Mouse (Mus musculus) c-Kit-negative CD71-positive TER-119-positive erythroid progenitor cells, embryonic 14.5 days (primary cell): Measurements from ENCODE around the gene Serpinb6b.

ENCODE experiments used
- DNase-seq: peaks from one replicate; pipeline ENCODE4 v3.0.0-alpha.2; 2013; ENCODE audit warnings: low read depth, low spot score

Serpinb6b gene

GRCm38 (mm10) chr13:32974889-32975460, 10.0 kb downstream of the Serpinb6b start:
- no peak for DNase-seq

- DNase-seq = no peak
Observed at GRCm38 (mm10) chr13:32975710-32976109, 10.7 kb downstream of the Serpinb6b start.

DNA sequence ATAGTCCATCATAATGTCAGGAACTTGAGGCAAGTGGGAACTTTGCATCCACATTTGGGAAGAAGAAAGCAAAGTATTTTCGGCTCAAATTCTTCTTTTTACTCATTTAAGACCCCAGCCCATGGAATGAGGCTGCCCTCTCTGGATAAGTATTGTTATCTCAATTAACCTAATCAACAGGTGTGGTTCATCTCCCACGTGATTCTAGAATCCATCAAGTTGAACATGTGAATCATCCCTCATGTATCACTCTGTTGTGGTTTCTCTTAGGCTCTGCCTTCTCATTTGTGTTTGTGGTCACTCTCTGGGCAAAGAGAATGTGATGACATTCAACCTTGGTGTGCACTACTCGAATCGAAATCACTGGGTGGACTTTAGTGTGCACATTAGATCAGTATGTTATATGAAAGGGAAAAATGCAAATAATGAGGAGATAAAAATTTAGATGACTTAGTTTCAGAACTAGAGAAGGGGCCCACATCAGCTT, 17.6 kb downstream of the Serpinb6b start:
- no peak for DNase-seq

DNA sequence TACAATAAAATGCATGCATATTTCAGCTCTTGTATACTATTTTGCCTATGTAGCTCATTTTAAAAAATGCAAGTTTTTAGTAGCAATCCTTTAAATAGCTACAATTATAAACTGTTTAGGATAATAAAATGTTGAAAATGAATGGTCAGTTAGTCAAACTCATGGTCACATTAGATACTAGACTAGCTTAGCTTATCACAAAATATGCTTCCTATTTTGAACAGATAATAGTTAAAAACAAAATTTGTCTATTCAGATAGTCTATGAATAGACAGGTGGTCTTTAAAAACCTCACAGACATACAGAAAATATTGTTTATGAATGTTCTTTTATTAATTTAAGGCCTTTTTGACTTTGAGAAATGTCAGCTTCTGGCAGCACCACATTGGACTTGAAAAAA, 21.2 kb downstream of the Serpinb6b start:
- DNase-seq = no peak

DNA sequence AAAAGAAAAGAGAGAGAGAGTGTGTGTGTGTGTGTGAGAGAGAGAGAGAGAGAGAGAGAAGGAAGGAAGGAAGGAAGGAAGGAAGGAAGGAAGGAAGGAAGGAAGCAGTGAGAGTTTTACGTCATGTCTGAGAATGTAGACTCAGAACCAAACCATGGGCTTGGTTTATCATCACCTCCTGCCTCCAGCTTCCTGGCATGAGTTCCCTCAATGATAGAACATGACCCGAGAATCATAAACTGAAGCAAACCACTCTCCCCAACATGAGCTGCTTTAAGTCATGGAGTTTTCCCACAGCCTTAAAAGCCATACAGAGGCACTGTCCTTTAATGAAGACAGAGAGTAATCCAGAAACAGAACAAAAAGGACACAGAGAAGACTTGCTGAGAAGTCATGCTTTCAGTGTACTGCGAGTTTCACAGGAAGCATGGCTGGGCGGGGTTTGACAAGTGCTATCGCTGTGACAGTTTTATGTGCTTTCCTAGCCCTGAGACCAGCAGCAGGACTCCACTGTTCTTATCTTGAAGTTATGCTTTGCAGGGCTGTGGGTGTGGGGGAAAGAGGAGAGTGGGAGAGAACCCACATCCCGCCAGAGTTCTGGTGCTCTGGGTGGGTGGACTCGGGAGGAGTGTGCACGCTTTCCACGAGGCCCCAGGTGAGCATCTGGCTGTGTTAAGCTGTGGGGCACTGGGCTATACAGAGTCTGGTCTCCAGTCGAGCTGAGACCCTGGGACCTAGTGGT, 28.3 kb downstream of the Serpinb6b start:
- peak; percentile 82 for DNase-seq

DNA sequence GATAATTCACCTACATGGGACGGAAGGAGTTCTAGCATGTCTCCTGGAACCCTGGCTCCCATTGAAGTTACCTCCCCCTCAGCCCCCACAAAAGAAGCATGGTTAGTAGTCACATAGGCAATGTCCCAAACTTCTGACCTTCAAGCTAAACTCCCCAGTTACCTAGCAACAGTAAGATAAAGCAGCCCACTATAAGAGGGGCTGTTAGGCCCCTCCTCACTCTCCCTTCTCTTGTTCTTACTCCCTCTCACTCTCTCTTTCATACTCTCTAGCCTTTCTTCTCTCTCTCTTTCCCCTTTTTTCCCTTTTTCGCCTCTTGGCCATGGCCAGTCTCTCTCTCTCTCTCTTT, 28.9 kb downstream of the Serpinb6b start:
- no peak for DNase-seq

DNA sequence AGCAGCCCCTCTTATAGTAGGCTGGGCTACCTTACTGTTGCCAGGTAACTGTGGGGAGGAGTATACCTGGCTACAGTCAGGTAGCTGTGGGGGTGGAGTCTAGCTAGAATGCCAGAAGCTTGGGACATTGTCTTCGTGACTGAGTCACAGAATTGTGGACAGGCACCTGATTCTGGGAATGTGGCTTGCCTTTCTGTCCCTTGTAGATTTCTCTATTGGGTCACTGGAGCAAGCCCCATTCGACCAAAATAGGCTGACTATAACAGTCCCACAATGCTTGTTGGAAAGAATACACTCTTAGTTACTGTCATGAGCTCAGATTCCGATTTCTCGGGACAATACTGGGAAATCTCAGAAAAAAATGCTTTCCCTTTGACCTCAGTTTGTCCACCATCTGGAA, 30.0 kb downstream of the Serpinb6b start:
- no peak for DNase-seq

DNA sequence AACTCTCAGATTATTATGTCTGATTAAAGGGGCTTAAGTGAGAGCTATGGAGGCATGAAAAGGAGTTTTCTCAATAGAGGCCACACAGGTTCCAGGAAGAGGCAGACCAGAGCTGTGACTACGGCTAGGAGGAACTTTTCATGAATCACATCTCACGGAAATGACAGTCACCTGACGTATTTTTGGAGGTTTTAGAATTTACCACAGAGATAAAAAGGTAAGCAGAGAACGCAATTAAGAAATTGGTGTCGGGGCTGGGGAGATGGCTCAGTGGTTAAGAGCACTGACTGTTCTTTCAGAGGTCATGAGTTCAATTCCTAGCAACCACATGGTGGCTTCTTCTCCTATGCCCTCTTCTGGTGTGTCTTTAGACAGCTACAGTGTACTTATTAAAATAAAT, 36.3 kb downstream of the Serpinb6b start:
- no peak for DNase-seq

- no peak for DNase-seq
Observed at GRCm38 (mm10) chr13:33002950-33003349, 37.9 kb downstream of the Serpinb6b start, which contains the start of gene Serpinb9. Gene Serpinb9, plus strand, starts transcription at chr13:33003250.

GRCm38 (mm10) chr13:33003523-33004413, 38.8 kb downstream of the Serpinb6b start:
- peak; percentile 65 for DNase-seq

GRCm38 (mm10) chr13:33004414-33005105, 39.6 kb downstream of the Serpinb6b start:
- DNase-seq = peak; percentile 75

GRCm38 (mm10) chr13:33005501-33006075, 40.6 kb downstream of the Serpinb6b start:
- no peak for DNase-seq

DNA sequence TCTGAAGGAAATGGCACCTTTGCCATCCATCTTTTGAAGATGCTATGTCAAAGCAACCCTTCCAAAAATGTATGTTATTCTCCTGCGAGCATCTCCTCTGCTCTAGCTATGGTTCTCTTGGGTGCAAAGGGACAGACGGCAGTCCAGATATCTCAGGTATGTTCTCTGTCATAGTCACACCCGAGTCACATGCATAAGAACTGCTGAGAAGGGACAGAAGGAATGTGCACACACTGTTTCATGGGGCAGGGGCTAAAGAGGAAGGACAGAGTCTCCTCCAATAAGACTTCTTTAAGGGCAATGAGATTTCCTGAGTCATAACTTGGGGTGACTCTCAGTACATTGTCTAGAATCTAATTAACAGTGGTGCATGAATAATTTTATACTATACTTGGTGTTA, 41.5 kb downstream of the Serpinb6b start:
- DNase-seq = no peak

- DNase-seq = no peak
Observed at GRCm38 (mm10) chr13:33012395-33012794, 47.4 kb downstream of the Serpinb6b start.

- DNase-seq = no peak
Observed at GRCm38 (mm10) chr13:33013271-33013670, 48.3 kb downstream of the Serpinb6b start.

GRCm38 (mm10) chr13:33022371-33022770, 57.4 kb downstream of the Serpinb6b start:
- no peak for DNase-seq

DNA sequence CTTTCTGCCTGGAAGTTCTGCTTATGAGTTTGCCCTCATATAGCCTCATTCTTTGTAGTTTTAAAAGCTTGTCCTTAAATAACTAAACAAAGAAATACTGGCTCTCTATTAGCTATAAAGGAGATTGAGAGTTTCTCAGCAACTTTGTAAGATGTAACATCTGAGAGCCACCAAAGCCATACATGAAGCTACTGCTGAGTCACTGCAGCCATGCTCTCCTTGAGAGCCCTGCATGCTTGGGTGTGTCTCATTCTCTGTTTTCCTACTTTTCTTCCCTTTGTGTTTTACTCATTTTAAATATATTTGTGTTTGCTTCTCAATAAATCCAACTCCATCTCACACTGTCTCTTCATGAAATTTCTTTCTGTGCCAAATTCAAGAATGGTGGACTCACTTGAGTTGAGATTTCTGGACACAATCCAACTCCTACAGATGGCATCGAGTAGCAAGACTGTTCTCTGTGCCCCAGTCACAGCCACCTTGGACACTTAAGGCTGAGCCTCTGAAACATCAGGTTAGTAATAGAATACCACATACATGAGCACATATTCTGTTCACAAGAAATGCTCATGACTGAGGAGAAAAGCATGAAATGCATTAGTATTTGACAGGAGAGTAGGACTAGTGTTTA, 61.5 kb downstream of the Serpinb6b start:
- peak; percentile 24 for DNase-seq

DNA sequence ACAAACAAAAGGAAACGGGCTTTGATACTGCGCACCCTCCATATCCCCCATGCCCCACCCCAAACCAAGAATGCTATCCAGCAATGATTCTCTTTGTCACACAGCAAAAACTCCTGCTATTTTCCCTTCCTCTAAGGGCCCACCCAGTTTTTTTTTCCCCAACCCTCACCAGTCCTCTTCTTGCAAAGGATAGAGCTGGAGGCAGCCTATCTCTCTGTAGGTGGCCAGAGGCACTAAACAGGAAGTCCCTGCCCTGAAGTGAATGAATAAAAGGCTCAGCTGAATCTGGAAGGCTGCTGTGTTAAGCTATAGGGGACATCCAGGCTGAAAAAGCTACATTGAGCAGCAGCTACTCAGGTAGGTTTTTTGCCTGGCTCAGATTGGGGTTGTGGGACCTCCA, 62.2 kb downstream of the Serpinb6b start, which contains the start of gene Serpinb9b:
Gene Serpinb9b (plus strand): TSS at position 173 of the 400 bp plus-strand sequence.
- DNase-seq = no peak

- no peak for DNase-seq
Observed at GRCm38 (mm10) chr13:33028146-33028545, 63.1 kb downstream of the Serpinb6b start.

GRCm38 (mm10) chr13:33028550-33028949, 63.5 kb downstream of the Serpinb6b start:
- DNase-seq = no peak
